Comparison of ENCODE assay signal across 8 mouse cellular contexts in the genomic region with DNA sequence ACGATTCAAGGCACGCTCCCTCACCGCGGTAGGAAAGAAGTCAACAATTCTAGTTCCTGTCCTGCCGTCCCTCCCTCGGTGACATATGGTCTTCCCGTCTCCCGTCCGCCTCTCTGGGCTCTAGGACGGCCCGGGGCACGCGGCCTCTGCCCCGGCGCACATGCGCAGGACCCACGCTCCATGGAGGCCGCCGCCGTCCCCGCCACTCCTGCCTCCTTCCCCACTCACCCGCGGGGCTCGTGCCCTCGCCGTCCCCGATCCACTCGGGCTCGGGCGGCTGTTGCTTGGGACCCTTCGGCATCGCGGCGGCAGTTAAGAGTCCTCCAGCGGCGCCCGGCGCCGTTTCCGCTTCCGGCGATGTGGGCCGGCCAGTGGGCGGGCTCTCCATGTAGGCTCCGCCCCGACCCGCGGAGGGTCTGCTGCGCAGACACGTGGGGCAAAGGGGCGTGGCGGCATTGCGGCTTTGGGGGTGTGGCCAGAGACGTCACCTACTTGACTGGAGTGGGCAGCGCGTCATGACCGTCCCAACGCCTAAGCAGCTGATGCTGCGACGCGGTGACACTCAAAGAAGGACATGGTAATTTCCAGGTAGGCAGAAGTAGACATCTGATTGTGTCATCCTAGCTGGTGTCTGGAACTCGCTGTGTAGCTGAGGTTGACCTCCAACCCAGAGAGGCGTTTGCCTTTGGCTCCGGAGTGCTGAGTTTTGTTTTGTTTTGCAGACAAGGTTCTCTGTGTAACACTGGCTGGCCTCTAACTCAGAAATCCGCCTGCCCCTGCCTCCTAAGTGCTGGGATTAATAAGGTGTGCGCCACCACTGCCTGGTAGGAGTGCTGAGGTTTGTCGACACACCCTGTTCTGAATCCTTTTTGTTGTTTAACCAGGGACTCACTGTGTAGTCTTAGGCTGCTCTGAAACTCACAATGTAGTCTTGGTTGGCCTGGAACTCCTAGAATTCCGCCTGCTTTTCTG. TPM values are rescaled to one million over a fixed set of nuclear protein-coding genes. Genes with fewer than 3 reads are reported as not detected.
DNase-seq lines count a peak whose midpoint lies in the region; ATAC-seq lines count a peak whose summit lies in the region.

TSS of gene Abcf1 (minus strand) at position 344 of the 972 bp plus-strand sequence.

- H3K4me3 ChIP-seq in intestine, embryonic 14.5 days (ENCODE audit: low read depth, low read length), result peak within 1 kb of the TSS; percentile 87

- H3K27ac ChIP-seq in intestine, embryonic 14.5 days (ENCODE audit: low read depth), result peak within 1 kb of the TSS; percentile 34

- H3K4me1 ChIP-seq in intestine, embryonic 14.5 days (replicated peaks; ENCODE audit: control insufficient read depth, insufficient read depth, low read length), result peaks cover 10% of the 10 kb centered on the region

- no peaks in the 10 kb centered on the region for H3K27me3 ChIP-seq in intestine, embryonic 14.5 days (replicated peaks; ENCODE audit: control insufficient read depth, insufficient read depth, low read length)

- under 1% methylated on average over 68 of the region's 68 CpGs for WGBS in intestine, embryonic 14.5 days

- DNase-seq in adrenal gland, adult 18-20 months (ENCODE audit: low spot score in 2 of 2), result peak; percentile 99
- DNase-seq in embryo, embryonic 11 days, result peak; percentile 99
- peak; percentile 96 for DNase-seq in gastrocnemius, postnatal 25 days
- peak; percentile 99 for DNase-seq in intestine, embryonic 14.5 days (ENCODE audit: low spot score)
- DNase-seq in left cerebral cortex, postnatal 14 days (ENCODE audit: low spot score in 2 of 2), result peak; percentile 98
- DNase-seq in mesoderm, embryonic 11.5 days (ENCODE audit: low read depth, low spot score), result peak; percentile 98
- peak; percentile 97 to 98 for DNase-seq in right cerebral cortex, postnatal 36 days (ENCODE audit: low spot score in 2 of 2)
- DNase-seq in yolk sac, embryonic 10.5 days (ENCODE audit: low spot score), result peak; percentile 97

- intact Hi-C loops in left cerebral cortex, postnatal 14 days (cut with DNase I), result loop anchor here (5.0 to 10.0 kb wide), 2 partner anchors 42 to 145 kb away; partner anchors contain the start of genes Flot1 and Ier3

- H3K36me3 ChIP-seq in intestine, embryonic 14.5 days (ENCODE audit: control insufficient read depth, insufficient read depth, low read length), result peaks cover 37% of the 10 kb centered on the region

- H3K9ac ChIP-seq in intestine, embryonic 14.5 days (ENCODE audit: low read length), result peak within 1 kb of the TSS; percentile 65

- no peaks in the 10 kb centered on the region for H3K9me3 ChIP-seq in intestine, embryonic 14.5 days (ENCODE audit: control insufficient read depth, low read length)

- peak; percentile 96 for ATAC-seq in intestine, embryonic 14.5 days (replicated peaks; ENCODE audit: low FRiP score, low TSS enrichment, low read depth)

- peak within 1 kb of the TSS; percentile 93 for H3K4me2 ChIP-seq in intestine, embryonic 14.5 days (ENCODE audit: low read length)

RNA-seq across cellular contexts. Expression of gene Abcf1, which starts in this region (rescaled TPM):
- total RNA-seq in adrenal gland, adult 18-20 months (2021), result 10 to 100 TPM; 80.0 to 95.8 TPM
- 10 to 100 TPM; 64.6 to 68.1 TPM for total RNA-seq in gastrocnemius, postnatal 25 days (2021)
- polyA plus RNA-seq in intestine, embryonic 14.5 days (2014; fragmentation: Nextera tagmentation; extraction: Ambion mirVana), result 88.4 and 89.1 TPM in 2 replicates
- 10 to 100 TPM; 77.1 to 77.8 TPM for total RNA-seq in left cerebral cortex, postnatal 14 days (2021)

Comparison
In these comparisons a context has a peak if more than half of its experiments do, and no peak if none do; other contexts are left out.
1. Peak in every context shown above with its lines: DNase-seq, ATAC-seq, H3K4me3 ChIP-seq and H3K27ac ChIP-seq.